ENCODE assay signal across 8 mouse cellular contexts in genomic region chr17:26251886-26252538, GRCm38 (mm10). TPM values are rescaled to one million over a fixed set of nuclear protein-coding genes. Genes with fewer than 3 reads are reported as not detected.
DNase-seq lines count a peak whose midpoint lies in the region; ATAC-seq and TF ChIP-seq lines count a peak whose summit lies in the region.

No protein-coding gene starts in this region.

- intact Hi-C loops in heart, adult 2 months (cut with DNase I): loop anchor here (5.0 kb wide), 2 partner anchors 460 to 955 kb away; no protein-coding TSS in a partner anchor
- intact Hi-C loops in left cerebral cortex, postnatal 36 days (cut with DNase I): no loop called here

- no peak for DNase-seq in heart, adult 2 months
- no peak for DNase-seq in heart, adult 18-20 months
- peak; percentile 70 for DNase-seq in 416B (ENCODE audit: low read depth)
- DNase-seq in urinary bladder, adult 2 months (ENCODE audit: low spot score): no peak
- no peak for DNase-seq in layer of hippocampus, adult 9-10 months (ENCODE audit: low spot score)
- DNase-seq in left cerebral cortex, postnatal 36 days (ENCODE audit: low spot score in 2 of 2): no peak

- no peak for TF ChIP-seq POLR2A in heart, adult 2 months (IDR thresholded peaks at IDR 0.05; ENCODE audit: insufficient read depth, low read depth, low read length)

- peak overlapping the region; percentile 90 for H3K4me3 ChIP-seq in heart, adult 2 months
- peak overlapping the region; percentile 77 for H3K4me3 ChIP-seq in forebrain, embryonic 15.5 days
- peak overlapping the region; percentile 93 for H3K4me3 ChIP-seq in liver, embryonic 15.5 days (replicated peaks)

- no peak for TF ChIP-seq CTCF in heart, adult 2 months (IDR thresholded peaks at IDR 0.05)

- H3K36me3 ChIP-seq in heart, adult 2 months (ENCODE audit: control insufficient read depth, insufficient read depth, low read length): peaks cover 20% of the 10 kb centered on the region
- peaks cover 11% of the 10 kb centered on the region for H3K36me3 ChIP-seq in forebrain, embryonic 15.5 days
- peaks cover 10% of the 10 kb centered on the region for H3K36me3 ChIP-seq in liver, embryonic 15.5 days (replicated peaks)

- peak overlapping the region; percentile 63 for H3K4me2 ChIP-seq in forebrain, embryonic 15.5 days (replicated peaks)
- H3K4me2 ChIP-seq in liver, embryonic 15.5 days: peak overlapping the region; percentile 74

- peaks cover 1% of the 10 kb centered on the region; the same call in 1 of the 2 replicates for H3K4me1 ChIP-seq in heart, adult 2 months (ENCODE audit: control insufficient read depth, insufficient read depth, low read length)
- peaks cover 18% of the 10 kb centered on the region for H3K4me1 ChIP-seq in forebrain, embryonic 15.5 days
- H3K4me1 ChIP-seq in liver, embryonic 15.5 days (replicated peaks): peaks cover 24% of the 10 kb centered on the region

- ATAC-seq in forebrain, embryonic 15.5 days (replicated peaks): no peak
- no peak for ATAC-seq in liver, embryonic 15.5 days (ENCODE audit: insufficient read depth)

- H3K27ac ChIP-seq in heart, adult 2 months: peak overlapping the region; percentile 94
- H3K27ac ChIP-seq in forebrain, embryonic 15.5 days (replicated peaks): peak overlapping the region; percentile 98
- H3K27ac ChIP-seq in liver, embryonic 15.5 days (replicated peaks): peak overlapping the region; percentile 97

- no peak for TF ChIP-seq EP300 in heart, adult 2 months (IDR thresholded peaks at IDR 0.05; ENCODE audit: insufficient read depth, low read depth, low read length)

- no peaks in the 10 kb centered on the region; the same call in 1 of the 2 replicates for H3K79me2 ChIP-seq in heart, adult 2 months (replicated peaks; ENCODE audit: control insufficient read depth, insufficient read depth, low read length)

- H3K9me3 ChIP-seq in forebrain, embryonic 15.5 days: no peaks in the 10 kb centered on the region
- H3K9me3 ChIP-seq in liver, embryonic 15.5 days (replicated peaks): no peaks in the 10 kb centered on the region

- no peaks in the 10 kb centered on the region for H3K27me3 ChIP-seq in heart, adult 2 months (ENCODE audit: control insufficient read depth, insufficient read depth, low read length)
- H3K27me3 ChIP-seq in forebrain, embryonic 15.5 days: no peaks in the 10 kb centered on the region
- no peaks in the 10 kb centered on the region for H3K27me3 ChIP-seq in liver, embryonic 15.5 days

- no peak overlapping the region for H3K9ac ChIP-seq in heart, adult 2 months (ENCODE audit: low read depth, low read length)
- H3K9ac ChIP-seq in forebrain, embryonic 15.5 days (replicated peaks): peak overlapping the region; percentile 89; the same call in 1 of the 2 replicates
- H3K9ac ChIP-seq in liver, embryonic 15.5 days: peak overlapping the region; percentile 44; the same call in 1 of the 2 replicates

- WGBS in heart, adult 2 months: 62% methylated on average over 4 of the region's 4 CpGs
- WGBS in forebrain, embryonic 15.5 days: 60% methylated on average over 4 of the region's 4 CpGs
- WGBS in liver, embryonic 15.5 days (ENCODE audit: insufficient replicate concordance): 50% methylated on average over 4 of the region's 4 CpGs

RNA-seq across cellular contexts. Expression of gene Luc7l, which starts 0.7 kb away (rescaled TPM):
- 10 to 100 TPM; 13.2 to 16.3 TPM for total RNA-seq in heart, adult 2 months (2021)
- polyA plus RNA-seq in heart, adult 2 months (2012; rRNA removed): 13.6 and 22.9 TPM in 2 replicates
- 10 to 100 TPM; 12.2 to 16.6 TPM for total RNA-seq in heart, adult 18-20 months (2021)
- polyA plus RNA-seq in forebrain, embryonic 15.5 days (2015; fragmentation: Nextera tagmentation; extraction: Ambion mirVana): 122 and 123 TPM in 2 replicates
- 28.9 and 29.0 TPM in 2 replicates for polyA plus RNA-seq in liver, embryonic 15.5 days (2015; fragmentation: Nextera tagmentation; extraction: Ambion mirVana)
- 51.1 and 65.5 TPM in 2 replicates for polyA plus RNA-seq in urinary bladder, adult 2 months (2012; rRNA removed)
- 10 to 100 TPM; 64.0 to 86.2 TPM for total RNA-seq in left cerebral cortex, postnatal 36 days (2021)

RNA-seq across cellular contexts. Expression of gene Fam234a, which starts 8.0 kb away (rescaled TPM):
- total RNA-seq in heart, adult 2 months (2021): 100 to 1,000 TPM; 113 to 128 TPM
- 93.1 and 118 TPM in 2 replicates for polyA plus RNA-seq in heart, adult 2 months (2012; rRNA removed)
- total RNA-seq in heart, adult 18-20 months (2021): 100 to 1,000 TPM; 138 TPM
- 23.3 and 27.8 TPM in 2 replicates for polyA plus RNA-seq in forebrain, embryonic 15.5 days (2015; fragmentation: Nextera tagmentation; extraction: Ambion mirVana)
- 16.4 and 18.3 TPM in 2 replicates for polyA plus RNA-seq in liver, embryonic 15.5 days (2015; fragmentation: Nextera tagmentation; extraction: Ambion mirVana)
- 89.4 and 106 TPM in 2 replicates for polyA plus RNA-seq in urinary bladder, adult 2 months (2012; rRNA removed)
- total RNA-seq in left cerebral cortex, postnatal 36 days (2021): 10 to 100 TPM; 17.9 to 18.3 TPM

RNA-seq across cellular contexts. Expression of gene Arhgdig, which starts 44.4 kb away (rescaled TPM):
- total RNA-seq in heart, adult 2 months (2021): under 1 TPM; 0.36 to 0.47 TPM
- polyA plus RNA-seq in heart, adult 2 months (2012; rRNA removed): 1.00 and 1.5 TPM in 2 replicates
- total RNA-seq in heart, adult 18-20 months (2021): 1 to 10 TPM in 1 of 2 experiments, under 1 TPM in 1; 0.95 to 1.2 TPM
- polyA plus RNA-seq in forebrain, embryonic 15.5 days (2015; fragmentation: Nextera tagmentation; extraction: Ambion mirVana): 39.9 and 40.3 TPM in 2 replicates
- polyA plus RNA-seq in liver, embryonic 15.5 days (2015; fragmentation: Nextera tagmentation; extraction: Ambion mirVana): 14.4 and 15.3 TPM in 2 replicates
- 7.2 and 12.5 TPM in 2 replicates for polyA plus RNA-seq in urinary bladder, adult 2 months (2012; rRNA removed)
- total RNA-seq in left cerebral cortex, postnatal 36 days (2021): 100 to 1,000 TPM in 1 of 2 experiments, 10 to 100 TPM in 1; 94.2 to 130 TPM

RNA-seq across cellular contexts. Expression of gene Rgs11, which starts 49.3 kb away (rescaled TPM):
- total RNA-seq in heart, adult 2 months (2021): under 1 TPM; 0.31 to 0.34 TPM
- polyA plus RNA-seq in heart, adult 2 months (2012; rRNA removed): 1.8 and 3.5 TPM in 2 replicates
- total RNA-seq in heart, adult 18-20 months (2021): under 1 TPM; 0.15 to 0.77 TPM
- polyA plus RNA-seq in forebrain, embryonic 15.5 days (2015; fragmentation: Nextera tagmentation; extraction: Ambion mirVana): 4.1 and 6.1 TPM in 2 replicates
- polyA plus RNA-seq in liver, embryonic 15.5 days (2015; fragmentation: Nextera tagmentation; extraction: Ambion mirVana): 0.24 and 0.36 TPM in 2 replicates
- polyA plus RNA-seq in urinary bladder, adult 2 months (2012; rRNA removed): 46.4 and 47.9 TPM in 2 replicates
- total RNA-seq in left cerebral cortex, postnatal 36 days (2021): 10 to 100 TPM; 35.7 to 54.1 TPM

RNA-seq across cellular contexts. Expression of gene Pdia2, which starts 53.1 kb away (rescaled TPM):
- total RNA-seq in heart, adult 2 months (2021): not detected
- polyA plus RNA-seq in heart, adult 2 months (2012; rRNA removed): not detected in 2 replicates
- total RNA-seq in heart, adult 18-20 months (2021): not detected
- polyA plus RNA-seq in forebrain, embryonic 15.5 days (2015; fragmentation: Nextera tagmentation; extraction: Ambion mirVana): 0.19 TPM in 1 of 2 replicates, not detected in the other
- 72.3 and 75.1 TPM in 2 replicates for polyA plus RNA-seq in liver, embryonic 15.5 days (2015; fragmentation: Nextera tagmentation; extraction: Ambion mirVana)
- 0.41 and 0.72 TPM in 2 replicates for polyA plus RNA-seq in urinary bladder, adult 2 months (2012; rRNA removed)
- under 1 TPM; 0.30 to 0.45 TPM for total RNA-seq in left cerebral cortex, postnatal 36 days (2021)
